Comparison of ENCODE assay signal across 12 mouse cellular contexts in the genomic region with DNA sequence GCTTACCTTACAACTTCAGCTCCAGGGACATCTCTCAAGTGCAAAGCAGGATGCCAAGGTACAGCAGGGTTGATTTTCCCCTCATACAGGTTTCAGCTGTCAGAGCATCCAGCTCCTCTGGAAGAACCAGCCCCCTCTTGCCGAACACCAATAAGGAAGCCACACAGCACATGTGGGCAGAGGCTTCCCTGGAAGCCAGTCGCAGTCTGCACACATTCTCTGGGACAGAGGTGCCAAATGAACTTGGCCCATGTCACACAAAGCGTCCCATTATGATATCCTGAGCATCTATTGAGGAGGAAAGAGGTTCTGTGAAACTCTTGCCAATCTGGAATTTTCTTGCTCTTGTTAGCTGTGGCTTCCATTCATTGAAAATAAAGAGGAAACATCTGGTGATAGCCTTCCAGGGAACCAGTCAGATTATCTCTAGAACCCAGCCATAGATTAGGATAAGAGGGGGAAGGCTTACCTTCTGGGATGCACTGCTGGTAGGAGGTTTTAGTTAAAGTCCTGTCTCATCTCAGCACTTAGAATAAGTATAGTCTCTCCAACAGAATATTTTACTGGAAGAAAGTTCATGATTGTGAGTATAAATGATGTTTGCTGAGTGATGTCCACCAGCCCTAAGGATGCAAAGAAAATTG. TPM values are rescaled to one million over a fixed set of nuclear protein-coding genes. Genes with fewer than 3 reads are reported as not detected.
"Had no signal": no experiment of that assay in that cellular context is flagged by ENCODE, and none has a peak within 500 bp of the region (broad histone marks: within the 10 kb centered on the region; RNA-seq: fewer than 3 reads in every experiment).

Gene Gm42906, minus strand, starts transcription at position 51 of the 644 bp plus-strand sequence.

- H3K9ac ChIP-seq: hindbrain, embryonic 15.5 days; limb, embryonic 15.5 days; lung, embryonic 14.5 days; neural tube, embryonic 12.5 days had no signal

- H3K4me1 ChIP-seq: hindbrain, embryonic 15.5 days; limb, embryonic 15.5 days; neural tube, embryonic 12.5 days had no signal

- H3K36me3 ChIP-seq: hindbrain, embryonic 15.5 days; limb, embryonic 15.5 days; neural tube, embryonic 12.5 days had no signal

- DNase-seq: kidney, adult 8-10 months; kidney, postnatal 25 days; lung, embryonic 14.5 days; midbrain, embryonic 14.5 days; thymus, adult 18-20 months; thymus, postnatal 14 days had no signal

- H3K27ac ChIP-seq: hindbrain, embryonic 15.5 days; left cerebral cortex, adult 2 months; limb, embryonic 15.5 days; neural tube, embryonic 12.5 days had no signal

- H3K4me2 ChIP-seq: hindbrain, embryonic 15.5 days; limb, embryonic 15.5 days; lung, embryonic 14.5 days; neural tube, embryonic 12.5 days had no signal

- H3K4me3 ChIP-seq: hindbrain, embryonic 15.5 days; left cerebral cortex, adult 2 months; limb, embryonic 15.5 days; neural tube, embryonic 12.5 days had no signal

- H3K9me3 ChIP-seq: hindbrain, embryonic 15.5 days; limb, embryonic 15.5 days; neural tube, embryonic 12.5 days had no signal

- H3K27me3 ChIP-seq: hindbrain, embryonic 15.5 days; limb, embryonic 15.5 days; neural tube, embryonic 12.5 days had no signal

RNA-seq across cellular contexts. Expression of gene Gm42906, which starts in this region (rescaled TPM):
- polyA plus RNA-seq: hindbrain, embryonic 15.5 days; kidney, embryonic 16.5 days; limb, embryonic 11.5 days; limb, embryonic 15.5 days; lung, embryonic 14.5 days; midbrain, embryonic 14.5 days; neural tube, embryonic 12.5 days had no signal
